Mouse (Mus musculus) G1E (cell line): ENCODE measurements around the gene Nme3. TPM values are rescaled to one million over a fixed set of nuclear protein-coding genes. Genes with fewer than 3 reads are reported as not detected.

Source experiments
- ATAC-seq: 2 replicates; pipeline ENCODE4 v1.8.0; 2016; ENCODE audit warnings: mild to moderate bottlenecking; ENCODE audit not compliant: insufficient number of reproducible peaks, poor library complexity, low FRiP score, severe bottlenecking; ENCODE audit errors: extremely low read depth
- DNase-seq: peaks from one replicate; pipeline ENCODE4 v3.0.0; 2012; ENCODE audit warnings: low spot score
- H3K27me3 ChIP-seq: 2 replicates; pipeline ENCODE4 v1.6.1; 2012; ENCODE audit warnings: mild to moderate bottlenecking, low read length, inconsistent platforms; ENCODE audit not compliant: insufficient read depth
- H3K36me3 ChIP-seq: replicated peaks from 2 replicates; pipeline ENCODE3; 2012; ENCODE audit warnings: mild to moderate bottlenecking, inconsistent platforms
- H3K4me1 ChIP-seq: 2 replicates; pipeline ENCODE4 v1.6.1; 2012; ENCODE audit warnings: low read depth, low read length, inconsistent platforms, mixed read lengths; ENCODE audit not compliant: insufficient read depth
- H3K4me3 ChIP-seq: 2 replicates; pipeline ENCODE4 v1.5.1; 2012; ENCODE audit warnings: low read depth, mild to moderate bottlenecking, inconsistent platforms, low read length, moderate library complexity, mixed read lengths
- H3K9me3 ChIP-seq: replicated peaks from 2 replicates; pipeline ENCODE4 v1.6.1; 2012; ENCODE audit warnings: inconsistent platforms
- CTCF ChIP-seq: IDR thresholded peaks from 2 replicates; pipeline ENCODE4 v1.5.1; 2012; ENCODE audit warnings: low read depth, low read length, inconsistent platforms, mixed read lengths
- GATA1 ChIP-seq: IDR thresholded peaks from 2 replicates; pipeline ENCODE4 v1.6.1; 2012; ENCODE audit warnings: borderline replicate concordance, low read length, inconsistent platforms, mixed read lengths
- GATA2 ChIP-seq: IDR thresholded peaks from 2 replicates; pipeline ENCODE4 v1.6.1; 2012; ENCODE audit warnings: low read depth, low read length, inconsistent platforms, borderline replicate concordance
- POLR2AphosphoS5 ChIP-seq: IDR thresholded peaks from 2 replicates; pipeline ENCODE4 v1.6.1; 2012; ENCODE audit warnings: low read depth, low read length, inconsistent platforms; ENCODE audit not compliant: insufficient replicate concordance
- TAL1 ChIP-seq: conservative IDR thresholded peaks from 2 replicates; pipeline ENCODE4 v1.6.1; 2012; ENCODE audit warnings: low read depth, low read length, inconsistent platforms, mixed read lengths
- polyA plus RNA-seq: library from polyadenylated mRNA; stranded (reverse); fragments of >175 nt; gene quantifications from 2 replicates; pipeline ENCODE4 v1.2.3, GENCODE M21; 2012
- total RNA-seq, 2 experiments: library from RNA; stranded (forward) in 1 of 2; stranded (reverse) in 1 of 2; fragments of 200-1000 nt in 1 of 2; fragments of >200 nt in 1 of 2; fragmentation: Nextera tagmentation in 1 of 2; gene quantifications; 2 replicates each; pipeline ENCODE4 v1.2.3; 2014 to 2017

Nme3 gene
- total and polyA plus RNA-seq, 3 experiments: 5.6 to 29.0 (median 26.8) TPM

DNA sequence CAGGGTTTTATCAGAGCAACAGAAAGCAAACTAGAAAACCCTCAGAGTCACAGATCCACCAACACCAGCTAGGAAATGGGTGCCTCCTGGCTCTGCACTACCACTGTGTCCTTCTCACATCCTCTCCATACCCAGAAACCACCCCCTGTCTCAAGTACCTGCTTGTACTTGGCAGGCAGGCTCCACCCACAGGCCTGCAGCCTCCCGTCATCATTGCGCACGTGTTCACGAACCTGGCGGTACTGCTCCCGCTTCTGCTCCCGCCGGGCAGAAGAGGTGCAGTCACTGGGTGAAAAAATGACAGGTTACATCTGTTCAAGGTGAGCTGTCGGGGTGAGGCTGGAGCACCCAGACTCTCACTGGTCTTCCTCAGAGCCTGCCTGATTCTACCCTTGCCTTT is 7.5 kb downstream of the Nme3 start:
- ATAC-seq (no peak), DNase-seq (no peak)
- no peaks in the 10 kb centered on the region for H3K9me3 ChIP-seq
- TF ChIP-seq CTCF: no peak
- no peak for TF ChIP-seq POLR2AphosphoS5
- TF ChIP-seq GATA2: no peak
- TF ChIP-seq GATA1: no peak
- TF ChIP-seq TAL1: no peak
- no peaks in the 10 kb centered on the region for H3K27me3 ChIP-seq
- H3K4me1 ChIP-seq: peaks cover 55% of the 10 kb centered on the region
- no peak overlapping the region for H3K4me3 ChIP-seq
- H3K36me3 ChIP-seq: peaks cover 100% of the 10 kb centered on the region

DNA sequence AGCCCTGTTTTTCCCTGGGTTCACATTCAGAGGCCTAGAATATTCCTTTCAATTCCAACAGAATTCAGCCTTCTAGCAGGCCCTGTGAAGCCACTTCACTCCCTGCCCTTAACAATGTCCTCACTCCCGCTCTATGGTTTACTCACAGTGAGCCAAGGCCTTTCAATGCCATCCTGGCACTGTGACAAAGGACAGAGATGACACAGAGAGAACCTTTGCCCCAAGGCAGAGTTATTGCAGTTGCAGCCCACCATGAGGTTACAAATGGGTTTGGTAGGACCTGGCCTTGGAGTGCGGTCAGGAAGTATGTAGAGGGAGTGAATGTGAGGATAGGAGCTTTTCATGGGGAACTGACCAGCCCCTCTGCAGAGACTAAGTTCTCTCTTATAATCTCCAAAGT is 11.3 kb downstream of the Nme3 start:
- no peak for TF ChIP-seq GATA2
- TF ChIP-seq POLR2AphosphoS5: no peak
- TF ChIP-seq CTCF: no peak
- no peak for TF ChIP-seq GATA1
- TF ChIP-seq TAL1: no peak
- DNase-seq (no peak), ATAC-seq (no peak)
- Histone ChIP-seq H3K4me1 (peaks cover 28% of the 10 kb centered on the region), H3K27me3 (no peaks in the 10 kb centered on the region), H3K4me3 (no peak overlapping the region), H3K9me3 (no peaks in the 10 kb centered on the region), H3K36me3 (peaks cover 100% of the 10 kb centered on the region)

GRCm38 (mm10) chr17:24913984-24914383 is 17.7 kb downstream of the Nme3 start:
- Histone ChIP-seq H3K27me3 (no peaks in the 10 kb centered on the region), H3K9me3 (no peaks in the 10 kb centered on the region), H3K4me1 (peaks cover 20% of the 10 kb centered on the region), H3K4me3 (peak overlapping the region; percentile 31; the same call in 1 of the 2 replicates), H3K36me3 (peaks cover 99% of the 10 kb centered on the region)
- no peak for DNase-seq
- no peak for TF ChIP-seq POLR2AphosphoS5
- TF ChIP-seq GATA2: no peak
- no peak for TF ChIP-seq CTCF
- no peak for TF ChIP-seq GATA1
- TF ChIP-seq TAL1: no peak; the same call in 1 of the 2 replicates
- no peak for ATAC-seq

DNA sequence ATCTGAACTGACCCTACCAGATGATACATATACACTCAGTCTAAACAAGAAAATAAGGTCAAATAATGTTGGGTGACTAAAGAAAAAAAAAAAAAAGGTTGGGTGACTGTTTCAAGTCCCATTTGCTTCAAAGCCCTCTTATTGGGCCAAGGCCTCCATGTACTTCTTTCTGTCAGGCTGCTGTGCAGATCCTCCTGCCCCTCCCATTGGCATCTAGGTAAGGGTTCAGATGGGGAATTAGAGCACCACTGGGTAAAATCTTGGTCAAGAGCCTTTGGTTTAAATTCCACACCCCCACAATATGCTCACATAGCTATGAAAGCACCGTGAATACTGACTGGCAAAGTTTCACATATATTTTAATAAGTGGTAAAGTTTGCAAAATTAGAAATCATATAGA is 26.9 kb downstream of the Nme3 start:
- Histone ChIP-seq H3K4me3 (no peak overlapping the region), H3K27me3 (no peaks in the 10 kb centered on the region), H3K9me3 (no peaks in the 10 kb centered on the region), H3K4me1 (peaks cover 4% of the 10 kb centered on the region; the same call in 1 of the 2 replicates), H3K36me3 (peaks cover 98% of the 10 kb centered on the region)
- DNase-seq (no peak), ATAC-seq (no peak)
- TF ChIP-seq POLR2AphosphoS5: no peak
- TF ChIP-seq TAL1: no peak
- no peak for TF ChIP-seq GATA1
- no peak for TF ChIP-seq GATA2
- TF ChIP-seq CTCF: no peak

GRCm38 (mm10) chr17:24929506-24929905 is 33.2 kb downstream of the Nme3 start:
- H3K4me3 ChIP-seq: no peak overlapping the region
- H3K9me3 ChIP-seq: no peaks in the 10 kb centered on the region
- no peaks in the 10 kb centered on the region for H3K27me3 ChIP-seq
- peaks cover 78% of the 10 kb centered on the region for H3K36me3 ChIP-seq
- DNase-seq (no peak), ATAC-seq (no peak)
- H3K4me1 ChIP-seq: peaks cover 16% of the 10 kb centered on the region
- TF ChIP-seq TAL1: no peak
- TF ChIP-seq GATA1: no peak
- no peak for TF ChIP-seq CTCF

- TF ChIP-seq GATA1 (no peak), POLR2AphosphoS5 (no peak), TAL1 (no peak), CTCF (no peak), GATA2 (no peak)
- ATAC-seq (no peak), DNase-seq (no peak)
- Histone ChIP-seq H3K27me3 (no peaks in the 10 kb centered on the region), H3K36me3 (peaks cover 60% of the 10 kb centered on the region), H3K4me3 (no peak overlapping the region), H3K9me3 (no peaks in the 10 kb centered on the region), H3K4me1 (peaks cover 39% of the 10 kb centered on the region)
These were observed 36.1 kb downstream of the Nme3 start for GRCm38 (mm10) chr17:24932431-24932830.

DNA sequence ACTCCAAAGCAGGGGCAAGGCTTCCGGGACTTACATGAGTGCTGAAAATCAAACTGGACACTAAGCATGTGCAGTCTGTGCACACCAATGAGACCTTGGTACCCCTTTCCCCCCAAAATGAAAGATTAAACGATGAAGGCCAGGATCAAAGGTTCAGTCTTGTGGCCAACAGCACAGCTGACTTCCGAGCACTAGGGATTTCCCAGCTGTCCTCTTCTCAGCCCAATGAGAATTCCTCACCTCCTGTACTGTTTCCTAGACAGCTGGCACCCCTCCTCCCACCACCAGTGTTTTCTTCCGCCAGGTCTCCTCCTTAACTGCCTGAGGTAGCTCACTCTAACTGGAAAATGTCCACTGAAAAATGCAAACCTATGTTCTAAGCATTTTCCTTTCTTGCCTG is 36.9 kb downstream of the Nme3 start:
- DNase-seq (no peak), ATAC-seq (no peak)
- TF ChIP-seq GATA2 (no peak), TAL1 (no peak), POLR2AphosphoS5 (no peak), GATA1 (no peak), CTCF (no peak)
- H3K27me3 ChIP-seq: no peaks in the 10 kb centered on the region
- peaks cover 58% of the 10 kb centered on the region for H3K36me3 ChIP-seq
- H3K4me1 ChIP-seq: peaks cover 39% of the 10 kb centered on the region
- no peak overlapping the region for H3K4me3 ChIP-seq
- H3K9me3 ChIP-seq: no peaks in the 10 kb centered on the region
